Mouse (Mus musculus): ENCODE data around the gene Gm20708. TPM values are rescaled to one million over a fixed set of nuclear protein-coding genes. Genes with fewer than 3 reads are reported as not detected.
A peak's percentile ranks its signal among the peaks of the same experiment; 100 is the strongest.

Gm20708 gene
- polyA plus RNA-seq, 1 experiment from 2014 or later, result 1.8 TPM

DNA sequence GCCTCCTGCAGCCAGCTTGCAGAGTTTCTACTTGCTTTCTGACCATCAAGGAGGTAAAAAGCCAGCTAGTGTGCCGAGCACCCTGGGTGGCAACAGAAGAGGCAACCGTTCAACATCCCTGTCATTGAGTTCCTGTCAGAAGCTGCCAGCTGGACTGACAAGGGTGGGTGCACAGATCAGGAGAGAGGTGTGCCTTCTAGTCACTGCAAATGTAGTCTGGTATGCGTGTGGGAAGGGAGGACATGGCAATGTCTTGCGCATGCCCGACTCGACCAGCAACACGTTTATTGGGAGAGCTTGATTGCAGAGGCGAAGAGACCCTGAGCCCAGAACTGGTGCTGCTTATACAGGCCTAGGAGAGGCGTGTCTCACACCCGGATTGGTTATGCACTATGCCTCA, 48.0 kb downstream of the Gm20708 start:
- Histone ChIP-seq H3K9ac (ENCODE audit: low read depth, low read length) (no peak overlapping the region), H3K27ac (ENCODE audit: low read depth, low read length) (no peak overlapping the region), H3K9me3 (ENCODE audit: control insufficient read depth, low read length) (no peaks in the 10 kb centered on the region), H3K4me2 (ENCODE audit: low read length) (no peak overlapping the region), H3K27me3 (replicated peaks; ENCODE audit: control insufficient read depth, insufficient read depth, low read length) (peaks cover 10% of the 10 kb centered on the region; the same call in 1 of the 2 replicates), H3K4me1 (ENCODE audit: control insufficient read depth, insufficient read depth, low read depth, low read length) (0 out of 2 replicates have a peak, but pooled peaks cover 2% of the 10 kb centered on the region), H3K4me3 (ENCODE audit: low read length) (no peak overlapping the region), H3K36me3 (ENCODE audit: control insufficient read depth, insufficient read depth, low read length) (no peaks in the 10 kb centered on the region)
- ATAC-seq, result no peak
- 94% methylated on average over 8 of the region's 10 CpGs for WGBS

- WGBS, result 49% methylated on average over 3 of the region's 3 CpGs
- Histone ChIP-seq H3K9ac (ENCODE audit: low read depth, low read length) (no peak overlapping the region), H3K27ac (ENCODE audit: low read depth, low read length) (no peak overlapping the region), H3K9me3 (ENCODE audit: control insufficient read depth, low read length) (no peaks in the 10 kb centered on the region), H3K27me3 (replicated peaks; ENCODE audit: control insufficient read depth, insufficient read depth, low read length) (peaks cover 10% of the 10 kb centered on the region; the same call in 1 of the 2 replicates), H3K4me2 (ENCODE audit: low read length) (no peak overlapping the region), H3K36me3 (ENCODE audit: control insufficient read depth, insufficient read depth, low read length) (no peaks in the 10 kb centered on the region), H3K4me1 (ENCODE audit: control insufficient read depth, insufficient read depth, low read depth, low read length) (peaks cover 2% of the 10 kb centered on the region; the same call in 1 of the 2 replicates), H3K4me3 (ENCODE audit: low read length) (no peak overlapping the region)
- ATAC-seq, result 0 out of 2 replicates have a peak, but pooled peaks have one; percentile 14
Measured at GRCm38 (mm10) chr11:117858392-117858791, 48.9 kb downstream of the Gm20708 start.

- WGBS, result 5% methylated on average over 23 of the region's 23 CpGs
- Histone ChIP-seq H3K4me1 (ENCODE audit: control insufficient read depth, insufficient read depth, low read depth, low read length) (peaks cover 2% of the 10 kb centered on the region; the same call in 1 of the 2 replicates), H3K9me3 (ENCODE audit: control insufficient read depth, low read length) (no peaks in the 10 kb centered on the region), H3K4me3 (ENCODE audit: low read length) (no peak within 1 kb of the TSS; the same call in 1 of the 2 replicates), H3K27me3 (replicated peaks; ENCODE audit: control insufficient read depth, insufficient read depth, low read length) (peaks cover 10% of the 10 kb centered on the region; the same call in 1 of the 2 replicates), H3K9ac (ENCODE audit: low read depth, low read length) (peak within 1 kb of the TSS; percentile 22), H3K36me3 (ENCODE audit: control insufficient read depth, insufficient read depth, low read length) (no peaks in the 10 kb centered on the region), H3K4me2 (ENCODE audit: low read length) (peak within 1 kb of the TSS; percentile 27; the same call in 1 of the 2 replicates), H3K27ac (ENCODE audit: low read depth, low read length) (no peak within 1 kb of the TSS)
- ATAC-seq, result no peak
Measured at GRCm38 (mm10) chr11:117860601-117861000, 51.1 kb downstream of the Gm20708 start, which contains the start of gene Tmem235. TSS of gene Tmem235 (plus strand) at chr11:117860752.

GRCm38 (mm10) chr11:117863174-117863856, 53.8 kb downstream of the Gm20708 start:
- no peak for ATAC-seq
- H3K9me3 ChIP-seq (ENCODE audit: control insufficient read depth, low read length), result no peaks in the 10 kb centered on the region
- no peak overlapping the region for H3K27ac ChIP-seq (ENCODE audit: low read depth, low read length)
- no peak overlapping the region for H3K4me2 ChIP-seq (ENCODE audit: low read length)
- H3K4me3 ChIP-seq (ENCODE audit: low read length), result no peak overlapping the region
- peaks cover 8% of the 10 kb centered on the region for H3K4me1 ChIP-seq (ENCODE audit: control insufficient read depth, insufficient read depth, low read depth, low read length)
- no peak overlapping the region for H3K9ac ChIP-seq (ENCODE audit: low read depth, low read length)
- 39% methylated on average over 11 of the region's 11 CpGs for WGBS
- peaks cover 10% of the 10 kb centered on the region; the same call in 1 of the 2 replicates for H3K27me3 ChIP-seq (replicated peaks; ENCODE audit: control insufficient read depth, insufficient read depth, low read length)
- H3K36me3 ChIP-seq (ENCODE audit: control insufficient read depth, insufficient read depth, low read length), result no peaks in the 10 kb centered on the region

GRCm38 (mm10) chr11:117864805-117865204, 55.3 kb downstream of the Gm20708 start:
- Histone ChIP-seq H3K4me3 (ENCODE audit: low read length) (no peak overlapping the region), H3K36me3 (ENCODE audit: control insufficient read depth, insufficient read depth, low read length) (no peaks in the 10 kb centered on the region), H3K9ac (ENCODE audit: low read depth, low read length) (no peak overlapping the region), H3K4me2 (ENCODE audit: low read length) (no peak overlapping the region), H3K4me1 (ENCODE audit: control insufficient read depth, insufficient read depth, low read depth, low read length) (peaks cover 8% of the 10 kb centered on the region), H3K9me3 (ENCODE audit: control insufficient read depth, low read length) (no peaks in the 10 kb centered on the region), H3K27ac (ENCODE audit: low read depth, low read length) (no peak overlapping the region), H3K27me3 (replicated peaks; ENCODE audit: control insufficient read depth, insufficient read depth, low read length) (peaks cover 10% of the 10 kb centered on the region; the same call in 1 of the 2 replicates)
- ATAC-seq, result no peak
- 62% methylated on average over 2 of the region's 2 CpGs for WGBS

DNA sequence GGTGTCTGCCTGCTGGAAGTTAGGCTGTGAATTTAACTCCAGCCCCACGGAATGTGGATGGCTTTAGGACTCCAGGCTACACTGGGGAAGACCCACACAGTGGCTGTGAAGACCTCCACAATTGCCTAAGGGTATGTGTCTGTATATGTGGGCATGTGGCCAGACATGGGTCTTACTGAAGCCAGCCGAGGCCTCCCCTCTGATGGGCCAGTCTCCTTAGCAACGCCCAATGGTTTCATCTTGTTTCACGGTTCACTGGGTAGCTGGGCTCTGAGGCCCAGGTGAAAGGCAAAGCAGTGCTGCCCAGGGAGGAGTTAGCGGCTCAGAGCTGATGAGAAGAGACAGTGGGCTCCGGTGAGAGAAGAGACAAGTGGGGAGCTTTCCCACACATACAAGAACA, 56.5 kb downstream of the Gm20708 start:
- Histone ChIP-seq H3K4me3 (ENCODE audit: low read length) (no peak overlapping the region), H3K9ac (ENCODE audit: low read depth, low read length) (no peak overlapping the region), H3K27me3 (replicated peaks; ENCODE audit: control insufficient read depth, insufficient read depth, low read length) (peaks cover 3% of the 10 kb centered on the region; the same call in 1 of the 2 replicates), H3K9me3 (ENCODE audit: control insufficient read depth, low read length) (no peaks in the 10 kb centered on the region), H3K27ac (ENCODE audit: low read depth, low read length) (no peak overlapping the region), H3K4me2 (ENCODE audit: low read length) (no peak overlapping the region), H3K36me3 (ENCODE audit: control insufficient read depth, insufficient read depth, low read length) (no peaks in the 10 kb centered on the region), H3K4me1 (ENCODE audit: control insufficient read depth, insufficient read depth, low read depth, low read length) (peaks cover 9% of the 10 kb centered on the region)
- WGBS, result 9% methylated on average over 6 of the region's 6 CpGs
- ATAC-seq, result 0 out of 2 replicates have a peak, but pooled peaks have one; percentile 18

- Histone ChIP-seq H3K4me3 (ENCODE audit: low read length) (no peak overlapping the region), H3K36me3 (ENCODE audit: control insufficient read depth, insufficient read depth, low read length) (no peaks in the 10 kb centered on the region), H3K4me2 (ENCODE audit: low read length) (no peak overlapping the region), H3K9me3 (ENCODE audit: control insufficient read depth, low read length) (no peaks in the 10 kb centered on the region), H3K27ac (ENCODE audit: low read depth, low read length) (no peak overlapping the region), H3K9ac (ENCODE audit: low read depth, low read length) (0 out of 2 replicates have a peak overlapping the region, but pooled peaks have one; percentile 20), H3K27me3 (replicated peaks; ENCODE audit: control insufficient read depth, insufficient read depth, low read length) (no peaks in the 10 kb centered on the region), H3K4me1 (ENCODE audit: control insufficient read depth, insufficient read depth, low read depth, low read length) (peaks cover 12% of the 10 kb centered on the region)
- peak; percentile 29 for ATAC-seq
- WGBS, result 32% methylated on average over 12 of the region's 12 CpGs
Measured at GRCm38 (mm10) chr11:117870688-117871365, 61.4 kb downstream of the Gm20708 start.

DNA sequence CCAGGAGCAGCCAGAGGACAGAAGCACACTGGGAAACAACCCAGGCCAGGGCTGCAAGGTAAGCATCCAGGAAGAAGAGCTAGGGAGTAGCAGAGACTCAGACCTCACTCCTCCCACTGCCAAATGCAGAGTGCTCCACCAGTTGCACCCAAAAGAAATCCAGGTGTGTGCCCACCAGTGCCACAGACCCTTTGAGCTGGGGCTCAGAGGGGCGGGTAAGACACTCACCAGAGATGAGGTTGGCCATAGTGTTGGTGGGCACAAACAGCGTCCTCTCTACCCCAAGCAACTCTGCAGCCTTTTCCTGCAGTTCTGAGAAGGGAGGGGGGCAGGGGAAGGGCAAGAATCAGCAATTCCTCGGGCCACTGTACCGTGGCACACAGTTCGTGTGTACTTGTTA, 61.9 kb downstream of the Gm20708 start:
- H3K4me3 ChIP-seq (ENCODE audit: low read length), result no peak overlapping the region
- H3K9ac ChIP-seq (ENCODE audit: low read depth, low read length), result no peak overlapping the region
- H3K36me3 ChIP-seq (ENCODE audit: control insufficient read depth, insufficient read depth, low read length), result no peaks in the 10 kb centered on the region
- no peak overlapping the region for H3K4me2 ChIP-seq (ENCODE audit: low read length)
- no peaks in the 10 kb centered on the region for H3K9me3 ChIP-seq (ENCODE audit: control insufficient read depth, low read length)
- H3K4me1 ChIP-seq (ENCODE audit: control insufficient read depth, insufficient read depth, low read depth, low read length), result peaks cover 7% of the 10 kb centered on the region
- ATAC-seq, result no peak
- 76% methylated on average over 5 of the region's 5 CpGs for WGBS
- no peaks in the 10 kb centered on the region for H3K27me3 ChIP-seq (replicated peaks; ENCODE audit: control insufficient read depth, insufficient read depth, low read length)
- H3K27ac ChIP-seq (ENCODE audit: low read depth, low read length), result no peak overlapping the region
